Mouse (Mus musculus) liver, embryonic 13.5 days (tissue): ENCODE results near the gene Aoc2. TPM values are rescaled to one million over a fixed set of nuclear protein-coding genes. Genes with fewer than 3 reads are reported as not detected.
"Not testable (repeated sequence)": the region's sequence is repeated elsewhere in the genome, so short reads cannot be mapped to it uniquely, and the experiment has no call there.

Experiments
- ATAC-seq: fragments of 200-750 bp; cut with Nextera tagmentation; 2 replicates; pipeline ENCODE4 v1.8.0; 2017; ENCODE audit warnings: low read depth, mild to moderate bottlenecking, moderate number of reproducible peaks, moderate library complexity
- DNase-seq: peaks from one replicate; pipeline ENCODE4 v3.0.0; 2022
- H3K27ac ChIP-seq: fragments of 300-500 bp; sonication (generic); 2 replicates; pipeline ENCODE4 v1.5.1; 2015; ENCODE audit warnings: moderate library complexity, mild to moderate bottlenecking, inconsistent platforms
- H3K27me3 ChIP-seq: fragments of 300-500 bp; sonication (generic); 2 replicates; pipeline ENCODE4 v1.6.1; 2015; ENCODE audit warnings: mild to moderate bottlenecking, inconsistent platforms
- H3K36me3 ChIP-seq: fragments of 300-500 bp; sonication (generic); 2 replicates; pipeline ENCODE4 v1.6.1; 2015; ENCODE audit warnings: mild to moderate bottlenecking, inconsistent platforms
- H3K4me1 ChIP-seq: fragments of 300-500 bp; sonication (generic); replicated peaks from 2 replicates; pipeline ENCODE4 v1.6.1; 2015; ENCODE audit warnings: inconsistent platforms
- H3K4me2 ChIP-seq: fragments of 300-500 bp; sonication (generic); 2 replicates; pipeline ENCODE4 v1.6.1; 2015; ENCODE audit warnings: inconsistent platforms, mild to moderate bottlenecking, moderate library complexity
- H3K4me3 ChIP-seq: fragments of 300-500 bp; sonication (generic); replicated peaks from 2 replicates; pipeline ENCODE4 v1.5.1; 2015; ENCODE audit warnings: mild to moderate bottlenecking, inconsistent platforms
- H3K9ac ChIP-seq: fragments of 300-500 bp; sonication (generic); 2 replicates; pipeline ENCODE4 v1.6.1; 2015; ENCODE audit warnings: mild to moderate bottlenecking, inconsistent platforms
- H3K9me3 ChIP-seq: fragments of 300-500 bp; sonication (generic); replicated peaks from 2 replicates; pipeline ENCODE4 v1.6.1; 2016; ENCODE audit warnings: inconsistent platforms
- WGBS: fragments of 180-500 bp; shearing (Covaris S2); methylation state at CpG from one replicate; pipeline ENCODE4 v1.1.7; 2015; ENCODE audit not compliant: insufficient replicate concordance; 5-methylcytosine and 5-hydroxymethylcytosine counted together
- polyA plus RNA-seq: library from polyadenylated mRNA; unstranded; fragments of >200 nt; fragmentation: Nextera tagmentation; extraction: Ambion mirVana; gene quantifications from 2 replicates; pipeline ENCODE4 v1.2.1, GENCODE M21; 2015

Aoc2 gene
- polyA plus RNA-seq, 1 experiment from 2014 or later, result 1.2 TPM

- no peak overlapping the region for H3K9ac ChIP-seq
- H3K27ac ChIP-seq, result no peak overlapping the region
- H3K4me2 ChIP-seq, result no peak overlapping the region
- peaks cover 10% of the 10 kb centered on the region for H3K4me1 ChIP-seq
- DNase-seq (no peak), ATAC-seq (no peak)
- H3K4me3 ChIP-seq, result no peak overlapping the region
- H3K9me3 ChIP-seq, result no peaks in the 10 kb centered on the region
- no peaks in the 10 kb centered on the region for H3K27me3 ChIP-seq
- 46% methylated on average over 3 of the region's 3 CpGs for WGBS
- H3K36me3 ChIP-seq, result no peaks in the 10 kb centered on the region
Measured at GRCm38 (mm10) chr11:101357505-101358182, 32.8 kb downstream of the Aoc2 start.

GRCm38 (mm10) chr11:101359776-101360175 is 34.9 kb downstream of the Aoc2 start:
- Histone ChIP-seq H3K4me3 (no peak overlapping the region), H3K27ac (no peak overlapping the region), H3K9ac (no peak overlapping the region), H3K4me2 (no peak overlapping the region), H3K4me1 (peaks cover 28% of the 10 kb centered on the region), H3K27me3 (no peaks in the 10 kb centered on the region), H3K36me3 (no peaks in the 10 kb centered on the region), H3K9me3 (no peaks in the 10 kb centered on the region)
- DNase-seq (no peak), ATAC-seq (no peak)
- 61% methylated on average over 9 of the region's 9 CpGs for WGBS

GRCm38 (mm10) chr11:101360651-101361113 is 35.8 kb downstream of the Aoc2 start:
- H3K4me2 ChIP-seq, result no peak overlapping the region
- no peaks in the 10 kb centered on the region for H3K9me3 ChIP-seq
- no peak overlapping the region for H3K4me3 ChIP-seq
- H3K36me3 ChIP-seq, result no peaks in the 10 kb centered on the region
- 28% methylated on average over 3 of the region's 3 CpGs for WGBS
- H3K9ac ChIP-seq, result no peak overlapping the region
- peak overlapping the region; percentile 2; the same call in 1 of the 2 replicates for H3K27ac ChIP-seq
- H3K27me3 ChIP-seq, result no peaks in the 10 kb centered on the region
- H3K4me1 ChIP-seq, result peaks cover 31% of the 10 kb centered on the region
- ATAC-seq (no peak), DNase-seq (no peak)

- 7% methylated on average over 5 of the region's 5 CpGs for WGBS
- Histone ChIP-seq H3K9me3 (no peaks in the 10 kb centered on the region), H3K36me3 (no peaks in the 10 kb centered on the region), H3K27ac (no peak overlapping the region), H3K4me2 (no peak overlapping the region), H3K27me3 (no peaks in the 10 kb centered on the region), H3K4me1 (peaks cover 31% of the 10 kb centered on the region), H3K4me3 (no peak overlapping the region), H3K9ac (no peak overlapping the region)
- peak; percentile 11 for DNase-seq
- peak; percentile 65 for ATAC-seq
Measured at GRCm38 (mm10) chr11:101364531-101364931, 39.7 kb downstream of the Aoc2 start.

GRCm38 (mm10) chr11:101367326-101367935 is 42.6 kb downstream of the Aoc2 start, which contains the start of gene G6pc:
Gene G6pc, plus strand, starts transcription at chr11:101367561.
- H3K36me3 ChIP-seq, result no peaks in the 10 kb centered on the region
- H3K4me1 ChIP-seq, result peaks cover 21% of the 10 kb centered on the region
- H3K27ac ChIP-seq, result no peak within 1 kb of the TSS
- H3K4me3 ChIP-seq, result no peak within 1 kb of the TSS
- no peaks in the 10 kb centered on the region; the same call in 1 of the 2 replicates for H3K27me3 ChIP-seq
- no peak for ATAC-seq
- H3K9ac ChIP-seq, result no peak within 1 kb of the TSS
- no peak within 1 kb of the TSS for H3K4me2 ChIP-seq
- 72% methylated on average over 8 of the region's 8 CpGs for WGBS
- no peak for DNase-seq
- no peaks in the 10 kb centered on the region for H3K9me3 ChIP-seq

DNA sequence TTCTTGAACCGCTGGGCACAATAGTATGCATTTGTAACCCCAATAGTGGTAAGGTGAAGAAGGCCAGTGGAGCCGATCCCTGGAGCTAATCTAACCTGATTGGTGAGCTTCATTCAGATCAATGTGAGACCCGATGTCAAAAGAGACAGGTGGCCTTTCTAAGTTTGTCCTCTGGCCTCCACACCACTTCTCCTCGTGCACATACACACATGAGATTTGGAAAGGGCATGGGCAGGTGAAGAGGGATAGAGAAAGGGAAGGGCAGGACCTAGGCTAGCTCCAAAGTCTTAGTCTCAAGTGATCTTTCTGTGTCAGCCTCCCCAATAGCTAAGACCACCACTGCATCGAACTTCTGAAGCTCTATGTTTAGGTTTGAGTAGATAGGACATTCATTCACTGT is 45.3 kb downstream of the Aoc2 start:
- no peak overlapping the region for H3K4me3 ChIP-seq
- H3K27ac ChIP-seq, result no peak overlapping the region
- 57% methylated on average over 5 of the region's 5 CpGs for WGBS
- no peaks in the 10 kb centered on the region; the same call in 1 of the 2 replicates for H3K27me3 ChIP-seq
- H3K36me3 ChIP-seq, result no peaks in the 10 kb centered on the region
- DNase-seq (no peak), ATAC-seq (no peak)
- H3K9ac ChIP-seq, result no peak overlapping the region
- no peaks in the 10 kb centered on the region for H3K9me3 ChIP-seq
- no peak overlapping the region for H3K4me2 ChIP-seq
- H3K4me1 ChIP-seq, result no peaks in the 10 kb centered on the region

GRCm38 (mm10) chr11:101374421-101374938 is 49.6 kb downstream of the Aoc2 start:
- ATAC-seq, result no peak

GRCm38 (mm10) chr11:101378196-101378595 is 53.3 kb downstream of the Aoc2 start:
- H3K9me3 ChIP-seq, H3K4me2 ChIP-seq, H3K4me3 ChIP-seq, H3K27ac ChIP-seq, H3K9ac ChIP-seq, H3K36me3 ChIP-seq, DNase-seq, H3K4me1 ChIP-seq, ATAC-seq: not testable (repeated sequence)
- H3K27me3 ChIP-seq, result peaks cover 10% of the 10 kb centered on the region; the same call in 1 of the 2 replicates
- WGBS, result 82% methylated on average over 8 of the region's 8 CpGs

More at GRCm38 (mm10) chr11:101374421-101374938, 49.6 kb downstream of the Aoc2 start:
- H3K27me3 ChIP-seq, result peaks cover 4% of the 10 kb centered on the region; the same call in 1 of the 2 replicates
- H3K9me3 ChIP-seq, result no peaks in the 10 kb centered on the region
- no peak for DNase-seq
- H3K4me2 ChIP-seq, result no peak overlapping the region
- H3K36me3 ChIP-seq, result no peaks in the 10 kb centered on the region
- no peak overlapping the region for H3K9ac ChIP-seq
- no peak overlapping the region for H3K4me3 ChIP-seq
- 45% methylated on average over 7 of the region's 7 CpGs for WGBS
- no peak overlapping the region for H3K27ac ChIP-seq
- no peaks in the 10 kb centered on the region for H3K4me1 ChIP-seq

GRCm38 (mm10) chr11:101378926-101379325 is 54.1 kb downstream of the Aoc2 start:
- H3K9ac ChIP-seq, result no peak overlapping the region
- no peak overlapping the region for H3K4me3 ChIP-seq
- no peak for ATAC-seq
- H3K27me3 ChIP-seq, result peaks cover 10% of the 10 kb centered on the region; the same call in 1 of the 2 replicates
- H3K36me3 ChIP-seq, result no peaks in the 10 kb centered on the region
- no peaks in the 10 kb centered on the region for H3K4me1 ChIP-seq
- 64% methylated on average over 6 of the region's 6 CpGs for WGBS
- H3K9me3 ChIP-seq, result no peaks in the 10 kb centered on the region
- H3K4me2 ChIP-seq, result no peak overlapping the region
- H3K27ac ChIP-seq, result no peak overlapping the region
- no peak for DNase-seq
